Mouse (Mus musculus) kidney, adult 2 months (tissue): Measurements from ENCODE around the gene Pdia5. TPM values are rescaled to one million over a fixed set of nuclear protein-coding genes. Genes with fewer than 3 reads are reported as not detected.

ENCODE experiments used
- DNase-seq: peaks from one replicate; pipeline ENCODE4 v3.0.0; 2021
- H3K27ac ChIP-seq: fragments of 200-500 bp; 2 replicates; pipeline ENCODE4 v1.5.1; 2012; ENCODE audit warnings: low read depth, low read length, control low read depth, inconsistent platforms; ENCODE audit not compliant: insufficient read depth
- H3K27me3 ChIP-seq: fragments of 200-500 bp; replicated peaks from 2 replicates; pipeline ENCODE4 v1.6.1; 2012; ENCODE audit warnings: mild to moderate bottlenecking, moderate library complexity, low read length, inconsistent platforms; ENCODE audit not compliant: control insufficient read depth, insufficient read depth
- H3K36me3 ChIP-seq: fragments of 200-500 bp; 2 replicates; pipeline ENCODE4 v1.6.1; 2012; ENCODE audit warnings: mild to moderate bottlenecking, moderate library complexity, low read length, inconsistent platforms; ENCODE audit not compliant: control insufficient read depth, insufficient read depth
- H3K4me1 ChIP-seq: fragments of 200-500 bp; 2 replicates; pipeline ENCODE4 v1.6.1; 2011; ENCODE audit warnings: low read length; ENCODE audit not compliant: control insufficient read depth, insufficient read depth
- H3K4me3 ChIP-seq: fragments of 200-500 bp; 2 replicates; pipeline ENCODE4 v1.5.1; 2011; ENCODE audit warnings: mild to moderate bottlenecking, low read depth, low read length, control low read depth; ENCODE audit not compliant: insufficient read depth
- CTCF ChIP-seq: fragments of 200-500 bp; conservative IDR thresholded peaks from 2 replicates; pipeline ENCODE4 v1.5.1; 2011; ENCODE audit warnings: low read depth, mild to moderate bottlenecking, control low read depth, low read length, moderate library complexity, mixed read lengths; ENCODE audit not compliant: insufficient read depth, insufficient read length
- POLR2A ChIP-seq: fragments of 200-500 bp; IDR thresholded peaks from one replicate; pipeline ENCODE4 v1.6.1; 2011; ENCODE audit warnings: low read depth, low read length, control low read depth
- WGBS: fragments of 180-500 bp; shearing (Covaris S2); methylation state at CpG from one replicate; pipeline ENCODE4 v1.1.7; 2018; 5-methylcytosine and 5-hydroxymethylcytosine counted together
- polyA plus RNA-seq: library from polyadenylated mRNA; depleted of rRNA; stranded (reverse); fragments of >200 nt; gene quantifications from 2 replicates; pipeline ENCODE4 v1.2.3, GENCODE M21; 2012

The Pdia5 gene
- polyA plus RNA-seq, 1 experiment, result 15.6 TPM

DNA sequence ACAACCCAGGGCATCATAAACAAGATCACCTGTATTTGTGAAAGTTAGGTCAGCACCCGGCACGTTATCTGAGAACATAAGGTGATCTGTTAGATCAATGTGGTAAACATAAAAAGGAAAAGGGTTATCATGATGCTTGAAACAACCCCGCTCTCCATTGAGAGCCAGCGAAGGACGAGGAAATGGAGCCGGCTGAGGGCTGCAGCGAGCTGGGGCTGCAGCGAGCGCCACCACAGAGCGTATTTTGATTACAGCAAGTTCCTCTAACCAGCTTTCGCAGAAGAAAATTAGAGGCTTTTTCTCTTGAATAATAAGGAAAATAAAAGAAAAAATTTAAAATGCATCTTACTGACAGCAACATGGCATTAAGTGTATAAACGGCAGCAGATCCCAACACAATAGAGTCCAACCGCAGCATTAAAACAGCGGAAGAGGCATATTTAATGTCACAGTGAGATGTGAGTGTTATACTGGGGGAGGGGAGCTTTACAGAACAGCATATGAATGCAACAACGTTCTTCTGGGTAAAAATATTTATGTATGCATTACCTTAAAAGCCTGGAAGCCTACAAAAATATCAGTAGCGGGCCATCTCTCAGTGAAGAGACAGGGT is 40.5 kb downstream of the Pdia5 start:
- DNase-seq, result no peak
- H3K27ac ChIP-seq, result no peak overlapping the region
- WGBS, result 95% methylated on average over 16 of the region's 16 CpGs

DNA sequence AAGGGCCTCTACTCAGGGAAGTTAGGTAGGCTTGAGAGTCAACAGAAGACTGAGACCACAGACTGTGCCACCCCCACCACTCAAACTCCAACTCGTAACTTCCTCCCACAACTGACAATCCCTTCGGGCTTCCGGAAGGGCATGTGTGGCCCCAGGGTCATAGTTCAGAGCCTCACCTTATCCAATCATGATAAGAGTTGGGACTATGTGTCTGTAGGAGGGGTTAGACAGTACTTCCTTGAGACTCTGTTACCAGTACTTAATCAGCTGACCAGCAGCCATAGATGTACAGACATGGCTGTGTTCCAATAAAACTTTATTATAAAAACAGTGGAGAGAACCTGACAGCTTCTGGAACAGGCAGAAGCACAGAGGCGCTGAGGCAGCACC is 48.7 kb downstream of the Pdia5 start:
- no peaks in the 10 kb centered on the region for H3K27me3 ChIP-seq
- no peak overlapping the region for H3K27ac ChIP-seq
- H3K36me3 ChIP-seq, result no peaks in the 10 kb centered on the region
- DNase-seq, result no peak
- no peak for TF ChIP-seq POLR2A
- TF ChIP-seq CTCF, result no peak
- WGBS, result 91% methylated on average over 4 of the region's 4 CpGs
- H3K4me3 ChIP-seq, result no peak overlapping the region
- no peaks in the 10 kb centered on the region for H3K4me1 ChIP-seq

More for the DNA sequence above, 40.5 kb downstream of the Pdia5 start:
- H3K36me3 ChIP-seq, result peaks cover 3% of the 10 kb centered on the region; the same call in 1 of the 2 replicates
- H3K4me1 ChIP-seq, result no peaks in the 10 kb centered on the region
- H3K4me3 ChIP-seq, result no peak overlapping the region
- TF ChIP-seq POLR2A (no peak), CTCF (no peak)
- no peaks in the 10 kb centered on the region for H3K27me3 ChIP-seq

DNA sequence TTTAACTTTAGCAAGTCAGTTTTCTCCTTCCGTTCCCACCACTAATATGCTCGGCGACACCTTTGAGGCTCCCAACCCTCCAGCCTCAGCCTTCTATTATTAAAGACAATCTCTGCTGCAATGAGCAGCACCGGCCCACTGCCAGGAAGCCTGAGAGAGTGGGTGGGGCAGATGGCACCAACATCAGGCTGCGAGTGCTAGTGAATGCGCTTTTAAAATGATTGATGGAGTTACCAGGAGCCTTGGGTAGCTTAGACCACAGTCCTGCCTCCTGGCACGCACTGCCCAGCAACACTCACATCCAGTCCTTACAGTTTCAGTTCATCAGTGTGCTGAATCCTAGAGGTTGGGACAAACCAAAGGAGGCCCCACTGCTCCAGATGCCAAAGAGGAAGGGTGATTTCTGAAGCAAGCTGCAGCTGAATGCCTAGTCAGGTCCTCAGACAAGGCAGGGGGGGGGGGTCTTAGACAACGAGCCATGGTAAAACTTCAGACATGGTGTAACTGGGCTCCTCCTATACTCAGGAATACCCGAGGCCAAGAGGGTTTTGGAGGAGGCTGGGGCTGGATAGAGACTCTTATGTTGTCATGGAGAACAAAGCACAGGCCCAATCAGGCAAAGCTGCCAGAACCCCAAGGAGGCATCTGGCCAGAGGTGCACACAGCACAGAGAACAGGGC is 49.2 kb downstream of the Pdia5 start:
- DNase-seq, result no peak
- no peaks in the 10 kb centered on the region for H3K36me3 ChIP-seq
- no peak overlapping the region for H3K27ac ChIP-seq
- WGBS, result 94% methylated on average over 9 of the region's 9 CpGs
- TF ChIP-seq POLR2A, result no peak
- no peak for TF ChIP-seq CTCF
- no peaks in the 10 kb centered on the region for H3K4me1 ChIP-seq
- H3K27me3 ChIP-seq, result no peaks in the 10 kb centered on the region
- no peak overlapping the region for H3K4me3 ChIP-seq

DNA sequence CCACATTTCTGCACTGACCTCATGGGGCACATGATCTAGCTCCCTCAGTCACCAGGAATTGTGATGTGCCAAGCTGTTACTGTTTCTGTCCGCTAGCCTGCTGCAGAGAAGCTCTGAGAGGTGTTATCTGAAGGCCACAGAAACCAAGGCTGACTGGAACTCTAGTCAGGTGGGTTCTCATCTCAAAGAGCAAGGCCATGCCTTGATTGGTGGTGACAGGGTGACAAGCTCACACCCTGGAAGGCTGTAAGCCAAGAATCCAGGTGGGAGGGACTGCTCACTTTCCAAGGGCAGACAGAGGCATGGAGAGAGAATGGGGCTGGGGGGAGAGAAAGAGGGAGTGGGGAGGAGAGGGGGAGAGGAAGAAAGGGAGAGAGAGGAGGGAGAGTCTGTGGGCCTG is 51.6 kb downstream of the Pdia5 start:
- WGBS, result 91% methylated on average over 1 of the region's 1 CpGs
- TF ChIP-seq POLR2A (no peak), CTCF (no peak)
- H3K27ac ChIP-seq, result no peak overlapping the region
- no peaks in the 10 kb centered on the region for H3K27me3 ChIP-seq
- no peaks in the 10 kb centered on the region for H3K36me3 ChIP-seq
- no peak for DNase-seq
- H3K4me3 ChIP-seq, result no peak overlapping the region
- no peaks in the 10 kb centered on the region for H3K4me1 ChIP-seq

DNA sequence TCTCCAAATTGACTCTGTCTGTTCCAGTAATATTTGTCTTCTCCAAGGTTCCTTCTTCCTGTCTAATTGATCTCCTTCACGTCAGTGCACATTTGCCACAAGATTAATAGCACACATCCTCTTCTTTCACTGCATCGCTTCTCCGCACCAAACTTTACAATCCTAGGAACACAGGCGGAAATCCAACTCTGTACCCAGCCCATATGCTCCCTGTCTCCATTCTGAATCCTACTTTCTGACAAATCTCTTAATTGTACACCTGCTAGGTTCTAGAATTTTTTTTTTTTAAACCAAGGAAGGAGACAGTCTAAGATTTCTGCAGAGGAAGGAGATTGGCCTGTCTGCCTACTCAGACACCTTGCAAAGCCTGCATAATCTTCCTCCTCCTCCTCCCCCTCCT is 59.1 kb downstream of the Pdia5 start:
- no peak overlapping the region for H3K27ac ChIP-seq
- H3K36me3 ChIP-seq, result no peaks in the 10 kb centered on the region
- no peaks in the 10 kb centered on the region for H3K4me1 ChIP-seq
- no peak for TF ChIP-seq CTCF
- TF ChIP-seq POLR2A, result no peak
- no peaks in the 10 kb centered on the region for H3K27me3 ChIP-seq
- no peak overlapping the region for H3K4me3 ChIP-seq
- no peak for DNase-seq
- WGBS, result 78% methylated on average over 4 of the region's 4 CpGs

DNA sequence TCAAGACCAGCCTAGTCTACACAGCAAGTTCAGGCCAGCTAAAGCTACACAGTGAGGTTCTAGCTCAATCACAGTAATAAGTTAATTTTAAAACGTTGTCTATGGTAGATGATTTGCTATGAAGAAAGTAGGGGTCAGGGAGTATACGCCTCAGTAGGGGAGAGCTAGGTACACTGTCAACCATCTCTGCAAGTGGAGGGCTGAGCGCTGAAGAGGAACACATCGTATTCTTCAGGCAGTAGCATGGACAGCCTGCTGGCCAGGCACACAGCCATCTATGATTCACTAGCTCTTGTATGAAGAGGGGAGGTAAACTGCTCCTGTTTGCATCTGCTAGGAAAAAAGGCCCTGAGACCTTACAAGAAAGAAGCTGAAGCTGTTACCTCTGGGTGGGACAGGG is 65.7 kb downstream of the Pdia5 start:
- H3K4me3 ChIP-seq, result no peak overlapping the region
- no peak for TF ChIP-seq POLR2A
- TF ChIP-seq CTCF, result no peak
- peak overlapping the region; percentile 54; the same call in 1 of the 2 replicates for H3K27ac ChIP-seq
- H3K36me3 ChIP-seq, result no peaks in the 10 kb centered on the region
- H3K27me3 ChIP-seq, result no peaks in the 10 kb centered on the region
- 51% methylated on average over 4 of the region's 4 CpGs for WGBS
- peaks cover 16% of the 10 kb centered on the region; the same call in 1 of the 2 replicates for H3K4me1 ChIP-seq
- DNase-seq, result peak; percentile 64
